Mouse (Mus musculus) spleen, adult 12 weeks (tissue): Measurements from ENCODE around the gene Mmp24.
"Not testable (repeated sequence)": the region's sequence is repeated elsewhere in the genome, so short reads cannot be mapped to it uniquely, and the experiment has no call there.

ENCODE experiments used
- DNase-seq: peaks from one replicate; pipeline ENCODE4 v3.0.0; 2022; ENCODE audit warnings: low spot score

Mmp24 gene

DNA sequence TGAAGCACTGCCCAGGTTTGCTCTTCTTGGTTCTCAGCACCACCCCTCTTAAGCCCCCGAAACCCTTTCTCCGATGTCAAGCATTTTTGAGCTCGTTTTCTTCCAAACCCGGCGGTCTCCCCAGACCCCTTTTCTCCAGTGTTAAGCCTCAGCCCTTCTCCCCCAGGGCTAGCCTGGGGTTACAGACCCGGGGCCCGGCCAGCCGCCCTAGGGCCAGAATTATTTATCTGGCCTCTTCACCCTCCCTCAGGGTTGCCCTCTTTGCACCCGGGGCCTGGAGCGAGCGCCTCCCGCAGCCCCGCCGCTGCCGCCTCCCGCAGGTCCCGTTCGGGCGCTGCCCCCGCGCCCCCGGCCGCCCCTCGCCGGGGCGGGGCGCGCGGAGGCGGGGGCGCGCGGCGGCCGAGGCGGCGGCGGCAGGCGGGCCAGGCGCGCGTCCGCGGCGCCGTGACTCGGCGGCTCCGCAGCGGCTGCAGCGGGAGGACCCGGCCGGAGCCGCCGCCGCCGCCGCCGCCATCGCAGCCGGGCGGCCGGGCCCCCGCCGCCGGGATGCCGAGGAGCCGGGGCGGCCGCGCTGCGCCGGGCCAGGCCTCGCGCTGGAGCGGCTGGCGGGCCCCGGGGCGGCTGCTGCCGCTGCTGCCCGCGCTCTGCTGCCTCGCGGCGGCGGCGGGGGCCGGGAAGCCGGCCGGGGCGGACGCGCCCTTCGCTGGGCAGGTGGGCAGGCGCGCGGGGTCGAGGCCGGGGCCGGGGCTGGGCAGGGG, at the start of gene Mmp24:
Mmp24 (plus strand) TSS at position 416 of the 758 bp plus-strand sequence.
- DNase-seq: no peak

GRCm38 (mm10) chr2:155726302-155726701, 48.8 kb upstream of the Mmp24 start:
- no peak for DNase-seq

DNA sequence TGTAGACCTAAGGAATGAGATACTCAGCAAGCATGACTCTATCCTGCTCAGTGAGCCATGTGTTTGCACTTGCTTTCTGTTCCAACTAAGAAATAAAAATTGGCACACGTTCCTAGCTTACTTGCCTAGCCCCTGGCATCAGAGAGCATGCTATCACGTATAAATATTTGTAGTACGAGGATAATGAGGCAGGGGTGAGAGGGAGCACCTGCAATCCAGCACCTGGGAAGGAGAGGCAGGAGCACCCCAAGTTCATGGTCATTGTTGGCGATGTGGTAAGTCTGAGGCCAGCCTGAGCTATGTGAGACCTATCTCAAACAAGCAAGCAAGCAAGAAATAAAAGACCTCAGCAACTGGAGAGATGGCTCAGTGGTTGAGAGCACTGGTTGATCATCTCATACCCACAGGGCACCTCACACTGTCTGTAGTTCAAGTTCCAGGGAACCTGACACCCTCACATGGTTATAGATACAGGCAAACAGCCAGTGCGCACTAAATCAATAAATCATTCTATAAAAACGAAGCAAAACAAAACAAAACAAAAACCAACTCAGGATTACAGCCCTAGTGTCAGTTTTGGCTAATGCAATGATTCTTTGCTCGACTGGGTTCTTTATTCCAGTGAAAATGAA, 47.3 kb upstream of the Mmp24 start:
- DNase-seq: no peak

GRCm38 (mm10) chr2:155728742-155729141, 46.4 kb upstream of the Mmp24 start:
- DNase-seq: no peak

GRCm38 (mm10) chr2:155729158-155729645, 45.9 kb upstream of the Mmp24 start, which contains the start of gene Edem2:
Gene Edem2, minus strand, starts transcription at chr2:155729475.
- DNase-seq: peak; percentile 81

GRCm38 (mm10) chr2:155735080-155735479, 40.1 kb upstream of the Mmp24 start:
- no peak for DNase-seq

DNA sequence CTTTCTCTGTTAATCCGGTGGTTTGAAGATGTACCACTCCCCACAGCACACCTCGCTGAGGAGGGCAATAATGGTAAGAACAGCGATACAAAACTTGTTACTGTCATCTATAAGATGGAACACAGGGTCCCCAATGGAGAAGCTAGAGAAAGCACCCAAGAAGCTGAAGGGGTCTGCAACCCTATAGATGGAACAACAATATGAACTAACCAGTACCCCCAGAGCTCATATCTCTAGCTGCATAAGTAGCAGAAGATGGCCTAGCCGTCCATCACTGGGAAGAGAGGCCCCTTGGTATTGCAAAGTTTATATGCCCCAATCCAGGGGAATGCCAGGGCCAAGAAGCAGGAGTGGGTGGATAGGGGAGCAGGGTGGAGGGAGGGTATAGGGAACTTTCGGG, 39.4 kb upstream of the Mmp24 start, which contains the start of gene Gm17581:
Gm17581 (minus strand) TSS at position 101 of the 400 bp plus-strand sequence.
- DNase-seq: not testable (repeated sequence)

DNA sequence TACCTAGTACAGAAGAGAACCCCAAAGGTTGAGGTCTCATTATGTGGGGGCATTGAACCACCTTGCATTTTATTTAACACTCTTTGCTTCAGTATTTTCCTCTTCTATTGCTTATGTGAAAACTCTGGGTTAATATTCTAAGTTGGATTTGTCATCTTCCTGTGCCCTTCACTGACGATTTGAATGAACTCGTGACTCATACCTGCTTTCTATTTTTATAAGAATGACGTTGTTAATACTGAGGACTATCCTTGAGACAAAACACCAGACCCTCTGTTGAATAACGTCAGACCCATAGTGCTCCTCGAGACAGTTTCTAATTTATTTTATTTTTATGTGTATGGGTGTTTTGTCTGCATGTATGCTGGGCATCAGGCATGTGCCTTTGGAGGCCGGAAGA, 38.2 kb upstream of the Mmp24 start:
- no peak for DNase-seq

DNA sequence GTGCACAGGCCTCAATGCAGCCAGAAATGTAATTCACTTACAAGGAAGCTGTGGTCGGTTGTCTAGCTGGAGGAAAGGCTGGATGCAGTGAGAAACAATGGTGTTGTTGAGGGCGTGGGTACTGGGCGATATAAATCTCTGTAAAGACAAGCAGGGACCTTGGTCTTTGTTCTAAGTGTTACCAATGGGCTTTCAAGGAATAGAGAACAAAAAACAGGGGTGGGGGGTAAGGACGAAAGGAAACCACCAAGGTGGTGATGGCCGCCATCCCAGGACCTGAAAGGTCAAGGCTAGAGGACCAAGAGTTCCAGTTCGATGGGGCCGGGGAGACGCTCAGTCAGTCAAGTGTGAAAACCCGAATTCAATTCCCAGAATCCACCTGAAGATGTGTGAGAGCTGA, 37.3 kb upstream of the Mmp24 start:
- DNase-seq: no peak

DNA sequence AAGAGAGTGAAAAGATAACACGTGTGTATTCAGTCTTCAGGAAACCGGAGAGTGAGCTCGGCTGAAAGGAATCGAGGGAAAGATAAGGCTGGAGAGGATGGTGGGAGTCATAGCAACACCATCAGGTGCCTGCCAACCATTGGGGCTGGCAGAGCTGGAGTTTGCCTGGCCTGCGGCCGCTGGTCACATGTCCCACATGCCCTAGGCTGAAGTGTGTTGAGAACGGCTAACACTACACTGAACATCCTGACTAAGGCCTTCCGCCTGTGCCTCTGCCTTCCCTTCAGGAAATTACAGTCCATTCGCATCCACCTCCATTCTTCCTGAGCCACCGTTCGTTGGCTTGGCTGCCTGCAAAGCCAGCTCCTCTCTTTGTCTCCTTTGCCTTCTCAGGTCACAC, 32.9 kb upstream of the Mmp24 start:
- DNase-seq: no peak

DNA sequence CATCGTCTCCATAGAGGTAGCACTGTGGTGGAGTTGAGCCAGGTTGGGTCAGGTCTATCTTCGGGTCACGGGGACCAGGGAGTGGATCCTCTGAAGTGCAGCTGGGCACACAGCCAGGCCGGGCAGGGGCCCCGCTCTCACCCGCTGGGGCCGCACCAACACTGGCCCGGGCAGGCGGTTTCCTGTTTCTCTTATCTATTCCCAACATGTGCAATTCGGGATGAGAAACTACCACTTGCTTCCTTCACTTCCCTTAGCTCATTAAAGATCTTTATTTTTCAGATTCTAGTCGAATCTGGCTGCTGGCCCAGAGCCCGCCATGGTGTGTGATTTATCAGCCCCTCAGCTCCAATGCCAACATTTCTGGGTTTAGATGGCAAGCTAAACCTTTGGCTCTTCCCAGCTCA, 32.2 kb upstream of the Mmp24 start:
- DNase-seq: no peak

DNA sequence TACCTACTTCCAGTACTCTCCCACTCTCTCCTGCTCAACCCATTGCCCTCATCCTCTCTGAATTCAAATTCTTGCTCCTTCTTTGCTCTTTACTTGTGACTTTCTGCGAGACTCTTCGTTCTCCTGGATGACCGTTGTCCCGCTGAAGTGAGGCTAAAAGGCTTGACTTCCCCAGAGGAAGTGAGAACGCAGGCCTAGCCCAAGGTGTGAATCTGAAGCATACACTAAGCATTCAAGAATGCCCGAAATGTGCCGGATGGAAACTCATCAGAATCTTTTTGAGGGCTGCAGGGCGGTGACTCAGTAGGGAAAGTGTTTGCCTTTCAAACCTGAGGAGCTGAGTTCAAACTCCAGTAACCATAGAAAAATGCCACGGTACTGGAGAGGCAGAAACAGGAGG, 31.8 kb upstream of the Mmp24 start:
- DNase-seq: no peak

DNA sequence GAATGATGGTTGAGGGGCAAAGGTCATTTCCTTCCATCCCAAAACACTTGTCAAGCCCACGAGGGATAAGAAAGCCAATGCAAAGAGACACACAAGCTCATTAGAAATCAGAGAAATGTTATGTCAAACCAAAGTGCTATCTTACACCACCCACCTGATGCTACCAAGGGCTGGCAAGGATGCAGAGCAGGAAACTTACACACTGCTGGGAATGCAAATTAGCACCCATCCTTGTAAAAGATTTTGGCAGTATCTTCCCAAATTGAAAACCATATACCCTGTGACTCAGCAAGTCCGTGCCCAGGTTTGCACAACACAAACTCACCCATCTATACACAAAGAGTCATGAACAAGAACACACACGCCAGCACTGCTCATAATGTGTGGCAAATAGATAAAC, 29.7 kb upstream of the Mmp24 start:
- no peak for DNase-seq

DNA sequence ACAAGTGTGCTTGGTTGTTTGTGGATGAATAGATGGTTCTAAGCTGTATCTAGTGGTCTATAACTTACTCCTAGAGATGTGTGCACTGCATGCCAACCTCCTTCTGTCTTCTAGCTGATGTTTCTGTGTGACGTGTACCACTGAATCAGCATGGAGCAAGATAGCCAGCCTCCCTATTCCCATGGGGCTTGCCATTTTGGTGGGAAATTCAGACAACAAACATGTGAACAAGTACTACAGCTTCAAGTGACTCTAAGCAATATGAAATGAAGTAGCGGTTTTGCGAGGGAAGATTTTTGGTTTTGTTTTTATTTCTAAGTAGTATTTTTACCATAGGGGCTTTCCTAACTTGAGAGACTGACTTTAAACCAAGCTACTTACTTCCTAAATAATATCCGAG, 25.7 kb upstream of the Mmp24 start:
- no peak for DNase-seq

DNA sequence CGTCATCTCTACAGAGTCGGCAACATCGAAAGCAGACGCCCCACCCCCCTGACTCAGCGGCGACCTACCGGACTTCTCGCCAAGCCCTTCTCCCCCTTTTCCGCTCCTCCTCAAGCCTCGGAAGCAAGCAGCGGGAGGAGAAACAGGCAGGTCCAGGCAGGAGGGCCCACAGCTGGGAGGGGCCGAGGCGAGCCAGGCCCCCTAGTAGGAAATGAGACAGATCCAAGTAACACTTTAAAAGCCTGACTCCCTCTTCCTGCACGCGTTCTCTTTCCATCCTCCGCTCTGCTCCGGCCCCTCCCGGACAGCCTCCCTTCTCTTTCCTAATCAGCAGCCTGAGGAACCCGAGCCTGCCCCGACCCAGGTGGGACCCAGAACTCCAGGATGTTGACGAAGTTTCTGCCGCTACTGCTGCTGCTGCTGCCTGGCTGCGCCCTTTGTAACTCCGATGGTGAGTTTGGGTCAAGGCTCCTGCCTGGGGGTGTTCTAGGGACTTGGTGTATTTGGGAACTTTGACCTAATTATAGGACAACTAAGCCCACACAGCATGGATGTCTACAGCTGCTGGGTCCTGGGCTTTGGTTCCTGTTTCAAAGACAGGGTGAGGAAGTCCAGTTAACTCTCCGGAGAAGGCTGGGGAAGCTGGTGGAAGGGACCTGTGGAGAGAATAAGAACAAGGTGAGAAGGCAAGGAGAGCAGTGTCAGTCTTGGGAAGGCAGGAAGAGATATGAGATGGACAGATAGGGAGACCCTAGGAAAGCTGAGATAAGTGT, 23.9 kb upstream of the Mmp24 start, which contains the start of gene Procr:
Procr (plus strand) TSS at position 104 of the 773 bp plus-strand sequence.
- DNase-seq: no peak

GRCm38 (mm10) chr2:155755746-155756145, 19.4 kb upstream of the Mmp24 start:
- DNase-seq: no peak

DNA sequence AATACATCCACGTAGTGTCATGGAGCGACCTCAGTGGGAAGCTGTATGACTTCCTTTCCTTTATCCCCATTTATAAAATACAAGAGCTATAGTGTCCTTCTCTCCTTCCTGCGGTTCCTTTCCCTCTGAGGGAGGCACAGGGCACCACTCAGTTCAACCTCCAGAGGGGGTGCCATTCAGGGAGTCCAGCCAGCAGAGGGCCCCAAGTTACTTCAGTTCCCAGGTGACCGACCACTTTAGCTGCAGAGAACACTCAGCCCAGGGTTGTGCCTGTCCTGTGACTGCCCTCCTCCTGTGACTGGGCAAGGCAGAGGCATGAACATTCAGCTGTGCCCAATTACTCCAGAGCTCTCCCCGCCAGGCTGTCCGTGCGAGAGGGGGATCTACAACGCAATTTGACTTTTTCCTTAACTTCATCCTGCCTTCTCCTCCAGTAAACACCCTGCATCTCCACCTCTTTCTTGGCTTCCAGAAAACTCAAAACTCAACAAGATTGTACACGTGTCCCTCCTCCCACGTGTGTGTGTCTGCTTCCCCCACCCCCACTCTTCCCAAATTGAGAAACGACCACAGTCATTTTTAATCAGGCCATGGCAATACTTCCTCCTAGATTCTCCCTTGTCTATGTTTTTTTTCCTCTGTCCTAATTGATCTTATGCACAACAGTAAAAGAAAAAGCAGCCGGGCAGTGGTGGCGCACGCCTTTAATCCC, 18.1 kb upstream of the Mmp24 start:
- DNase-seq: no peak

DNA sequence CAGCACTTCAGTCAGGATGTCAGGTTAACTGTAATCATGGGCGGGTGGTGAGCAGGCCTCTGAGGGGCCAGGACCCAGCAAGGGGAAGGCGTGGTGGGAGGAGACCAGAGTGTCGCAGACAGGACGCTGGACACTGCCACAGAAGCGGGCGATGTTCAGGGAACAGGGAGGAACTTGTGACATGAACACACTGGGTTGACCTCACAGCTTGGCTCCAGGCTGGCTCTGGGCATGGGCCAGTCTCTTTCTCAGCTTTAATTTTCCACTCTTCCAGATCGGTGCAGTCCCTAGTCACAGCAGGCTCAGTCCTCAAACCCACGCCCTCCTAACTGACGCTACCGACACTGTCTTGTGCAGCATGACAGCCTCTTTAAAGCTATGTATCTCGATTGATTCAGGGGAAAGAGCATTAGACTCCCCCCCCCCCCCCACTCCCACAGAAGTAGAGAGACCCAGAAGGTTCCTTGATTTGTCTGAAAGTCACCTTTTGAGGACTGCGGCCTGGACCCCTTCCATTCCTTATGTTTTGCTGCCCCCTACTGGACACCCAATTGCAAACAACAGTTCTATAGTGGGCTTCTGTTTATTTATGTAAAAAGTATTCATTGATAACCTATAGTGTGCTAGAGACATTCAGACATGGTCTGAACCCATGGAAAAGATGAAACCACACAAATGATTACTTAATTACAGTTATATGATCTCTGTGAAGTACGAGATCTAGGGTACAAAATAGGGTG, 10.3 kb upstream of the Mmp24 start:
- DNase-seq: peak; percentile 19

GRCm38 (mm10) chr2:155773664-155774063, 1.5 kb upstream of the Mmp24 start:
- no peak for DNase-seq

GRCm38 (mm10) chr2:155774261-155774926, 748 bp upstream of the Mmp24 start:
- no peak for DNase-seq
